Mouse (Mus musculus) regulatory T cell (primary cell): ENCODE data around the gene Daxx.

Source experiments
- in situ Hi-C: fragments of 300-600 bp; cut with MboI, MseI; formaldehyde crosslinking; loops from one replicate; pipeline ENCODE4 v1.15.1; 2025; ENCODE audit warnings: high pct_unique_total_duplicates

Daxx gene

DNA sequence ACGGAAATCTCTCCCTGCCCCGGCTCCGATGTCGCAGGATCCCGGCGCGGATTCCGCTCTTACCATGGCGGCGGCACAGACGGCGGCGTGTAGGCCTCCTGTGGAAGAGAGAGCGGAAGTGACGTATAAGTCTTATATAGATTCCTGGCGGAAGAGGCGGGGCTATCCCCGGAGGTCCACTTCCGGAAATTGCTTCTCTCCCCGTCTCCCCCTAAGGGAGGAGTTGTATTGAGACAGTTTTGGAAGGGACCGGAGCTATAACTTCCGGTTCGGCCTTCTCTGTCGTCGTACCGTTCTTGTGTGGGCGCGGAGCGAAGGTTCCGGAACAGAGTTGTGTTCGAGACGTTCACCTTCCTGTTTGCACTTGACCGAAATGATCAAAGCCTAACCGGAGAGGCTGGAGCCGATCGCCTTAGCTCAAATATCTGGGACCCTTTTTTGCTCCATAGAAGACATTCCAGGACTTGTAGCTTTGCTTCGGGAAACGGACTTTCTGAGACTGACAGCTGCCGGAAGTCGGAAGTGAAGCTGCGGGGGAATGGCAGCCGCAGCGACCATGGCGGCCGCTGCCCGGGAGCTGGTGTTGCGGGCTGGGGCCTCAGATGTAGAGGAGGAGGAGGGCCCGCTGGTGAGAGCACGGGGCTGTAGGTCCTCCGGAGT, 46.5 kb downstream of the Daxx start, which contains the start of the genes Vps52 and Rps18:
TSS of gene Vps52 (plus strand) at position 258 of the 660 bp plus-strand sequence.
TSS of gene Rps18 (minus strand) at position 447 of the 660 bp plus-strand sequence.
- in situ Hi-C loops: loop anchor here (5.0 kb wide), 1 partner anchor 67 kb away; the partner anchor contains the start of gene Ring1

DNA sequence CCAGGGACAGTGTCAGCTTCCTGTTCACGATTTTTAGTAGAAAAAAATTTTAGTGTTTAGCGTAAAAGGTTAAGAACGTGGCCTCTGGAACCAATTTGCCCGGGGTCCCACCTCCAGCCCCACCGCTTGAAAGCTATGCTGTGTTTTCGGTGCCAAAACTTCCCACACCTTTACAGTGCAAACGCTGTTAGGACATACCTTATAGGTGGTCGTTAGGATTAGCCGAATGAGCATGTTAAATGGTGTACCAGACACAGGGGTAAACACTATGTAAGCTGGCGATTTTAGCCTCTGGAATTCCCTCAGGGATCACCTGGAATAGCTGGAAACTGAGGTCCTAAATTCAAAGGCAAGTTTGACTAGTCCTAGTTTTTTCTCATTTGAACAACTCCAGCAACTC, 47.1 kb downstream of the Daxx start:
- in situ Hi-C loops: loop anchor here (5.0 kb wide), 1 partner anchor 66 kb away; the partner anchor contains the start of gene Ring1

DNA sequence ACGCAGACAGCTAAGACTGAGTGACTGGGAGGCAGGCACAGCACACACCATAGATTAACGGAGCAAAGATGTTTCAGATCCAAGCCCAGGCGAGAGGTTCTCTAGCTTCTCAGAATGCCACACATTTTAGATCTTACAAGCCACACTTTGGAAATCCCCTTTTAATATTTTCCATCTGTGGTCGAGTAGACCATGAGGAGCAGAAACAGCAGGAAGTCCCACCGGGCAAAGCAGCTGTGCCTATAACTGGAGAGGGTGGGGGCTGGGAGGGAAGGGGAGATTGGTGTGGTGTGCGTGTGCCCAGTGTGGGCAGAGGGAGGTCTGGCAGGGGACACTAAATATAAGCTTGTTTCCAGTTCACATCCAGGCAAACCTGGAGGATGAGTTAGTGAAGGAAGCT, 48.3 kb downstream of the Daxx start:
- in situ Hi-C loops: loop anchor here (5.0 kb wide), 1 partner anchor 65 kb away; the partner anchor contains the start of gene Ring1

DNA sequence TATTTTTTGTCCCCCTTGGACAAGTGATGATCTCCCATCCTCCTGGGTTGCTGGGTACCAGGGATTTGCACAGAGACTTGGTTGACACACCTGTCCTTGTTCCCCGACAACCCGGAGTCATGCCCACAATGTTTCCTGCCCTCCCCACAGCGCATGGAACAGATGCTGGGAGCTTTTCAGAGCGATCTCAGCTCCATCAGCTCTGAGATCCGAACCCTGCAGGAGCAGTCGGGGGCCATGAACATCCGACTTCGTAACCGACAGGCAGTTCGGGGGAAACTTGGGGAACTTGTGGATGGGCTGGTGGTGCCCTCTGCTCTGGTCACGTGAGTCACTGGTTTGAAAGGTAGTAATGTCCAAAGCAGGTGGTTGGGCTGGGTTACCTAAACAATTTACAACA, 49.2 kb downstream of the Daxx start:
- in situ Hi-C loops: loop anchor here (5.0 kb wide), 1 partner anchor 64 kb away; the partner anchor contains the start of gene Ring1

DNA sequence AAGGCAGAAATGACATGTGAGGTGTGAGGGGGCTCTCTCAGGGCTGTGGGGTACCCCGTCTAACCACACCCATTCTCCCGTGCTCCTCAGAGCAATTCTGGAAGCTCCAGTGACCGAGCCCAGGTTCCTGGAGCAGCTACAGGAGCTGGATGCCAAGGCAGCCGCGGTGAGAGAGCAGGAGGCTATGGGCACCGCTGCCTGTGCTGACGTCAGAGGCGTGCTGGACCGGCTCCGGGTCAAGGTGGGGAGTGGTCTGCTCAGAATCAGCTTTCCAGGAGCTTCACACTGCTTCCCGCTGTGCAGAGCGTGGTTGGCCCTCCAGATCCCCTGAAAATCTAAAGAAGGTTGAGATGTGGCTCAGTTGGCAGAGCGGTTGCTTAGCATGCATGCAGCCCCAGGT, 49.9 kb downstream of the Daxx start:
- in situ Hi-C loops: loop anchor here (5.0 kb wide), 1 partner anchor 63 kb away; the partner anchor contains the start of gene Ring1

DNA sequence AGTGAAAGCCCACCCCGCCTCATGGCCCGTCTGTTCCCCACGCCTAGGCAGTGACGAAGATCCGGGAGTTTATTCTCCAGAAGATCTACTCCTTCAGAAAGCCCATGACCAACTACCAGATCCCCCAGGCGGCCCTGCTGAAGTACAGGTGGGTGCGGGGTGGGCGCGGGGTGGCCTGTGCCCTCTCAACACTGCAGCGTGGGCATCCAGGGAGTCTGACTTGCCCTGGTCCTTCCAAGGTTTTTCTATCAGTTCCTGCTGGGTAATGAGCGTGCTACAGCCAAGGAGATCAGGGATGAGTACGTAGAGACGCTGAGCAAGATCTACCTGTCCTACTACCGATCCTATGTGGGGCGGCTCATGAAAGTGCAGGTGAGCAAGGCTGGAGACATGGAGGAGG, 50.7 kb downstream of the Daxx start:
- in situ Hi-C loops: loop anchor here (5.0 kb wide), 1 partner anchor 62 kb away; the partner anchor contains the start of gene Ring1

DNA sequence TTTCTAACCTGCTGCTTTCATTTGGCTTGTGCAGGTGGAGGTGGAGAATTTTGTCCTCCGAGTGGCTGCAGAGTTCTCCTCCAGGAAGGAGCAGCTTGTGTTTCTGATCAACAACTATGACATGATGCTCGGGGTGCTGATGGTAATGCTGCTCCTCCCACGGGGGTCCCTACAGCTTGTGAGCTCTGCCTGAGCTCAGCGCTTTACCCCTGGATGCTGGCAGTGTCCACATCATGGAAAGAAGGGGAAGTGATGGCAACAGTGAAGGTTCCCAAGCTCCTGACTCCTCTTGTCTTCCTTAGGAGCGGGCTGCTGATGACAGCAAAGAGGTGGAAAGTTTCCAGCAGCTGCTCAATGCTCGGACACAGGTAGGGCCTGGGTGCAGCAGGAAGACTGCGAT, 53.7 kb downstream of the Daxx start:
- in situ Hi-C loops: no loop called here
